Mouse (Mus musculus) embryonic facial prominence, embryonic 11.5 days (tissue): ENCODE results near the gene Sct. TPM values are rescaled to one million over a fixed set of nuclear protein-coding genes. Genes with fewer than 3 reads are reported as not detected.

ENCODE experiments used
- ATAC-seq: fragments of 200-750 bp; cut with Nextera tagmentation; replicated peaks from 2 replicates; pipeline ENCODE4 v1.8.0; 2017; ENCODE audit warnings: low read depth; ENCODE audit not compliant: insufficient number of reproducible peaks, low FRiP score, low TSS enrichment
- DNase-seq: peaks from one replicate; pipeline ENCODE4 v3.0.0-alpha.2; 2015; ENCODE audit warnings: low spot score
- H3K27ac ChIP-seq: fragments of 300-500 bp; sonication (generic); replicated peaks from 2 replicates; pipeline ENCODE4 v1.5.1; 2014; ENCODE audit warnings: mild to moderate bottlenecking, low read depth, low read length, control low read depth
- H3K27me3 ChIP-seq: fragments of 300-500 bp; sonication (generic); 2 replicates; pipeline ENCODE4 v1.6.1; 2014; ENCODE audit warnings: mild to moderate bottlenecking, low read length, moderate library complexity, mixed read lengths; ENCODE audit not compliant: control insufficient read depth, insufficient read depth
- H3K36me3 ChIP-seq: fragments of 300-500 bp; sonication (generic); replicated peaks from 2 replicates; pipeline ENCODE4 v1.6.1; 2014; ENCODE audit warnings: low read depth, mild to moderate bottlenecking, low read length, moderate library complexity, mixed read lengths; ENCODE audit not compliant: control insufficient read depth, insufficient read depth
- H3K4me1 ChIP-seq: fragments of 300-500 bp; sonication (generic); 2 replicates; pipeline ENCODE4 v1.6.1; 2014; ENCODE audit warnings: low read length, mixed read lengths; ENCODE audit not compliant: control insufficient read depth, insufficient read depth
- H3K4me2 ChIP-seq: fragments of 300-500 bp; sonication (generic); 2 replicates; pipeline ENCODE4 v1.6.1; 2014; ENCODE audit warnings: low read depth, mild to moderate bottlenecking, control low read depth, low read length, moderate library complexity
- H3K4me3 ChIP-seq: fragments of 300-500 bp; sonication (generic); 2 replicates; pipeline ENCODE4 v1.5.1; 2014; ENCODE audit warnings: low read depth, low read length, control low read depth
- H3K9ac ChIP-seq: fragments of 300-500 bp; sonication (generic); replicated peaks from 2 replicates; pipeline ENCODE4 v1.6.1; 2014; ENCODE audit warnings: mild to moderate bottlenecking, control low read depth, low read length
- H3K9me3 ChIP-seq: fragments of 300-500 bp; sonication (generic); replicated peaks from 2 replicates; pipeline ENCODE4 v1.6.1; 2016; ENCODE audit warnings: mild to moderate bottlenecking, low read length, inconsistent platforms, mixed read lengths; ENCODE audit not compliant: control insufficient read depth
- WGBS: fragments of 180-500 bp; shearing (Covaris S2); extraction: QIAGEN DNeasy Blood & Tissue Kit; methylation state at CpG from one replicate; pipeline ENCODE4 v1.1.7; 2014; 5-methylcytosine and 5-hydroxymethylcytosine counted together
- polyA plus RNA-seq: library from polyadenylated mRNA; unstranded; fragments of >200 nt; fragmentation: Nextera tagmentation; extraction: Ambion mirVana; gene quantifications from 2 replicates; pipeline ENCODE4 v1.2.1, GENCODE M21; 2014

Sct gene
- polyA plus RNA-seq, 1 experiment from 2014 or later = 4.5 TPM

GRCm38 (mm10) chr7:141294479-141294878, 15.5 kb upstream of the Sct start:
- H3K4me3 ChIP-seq = peak overlapping the region; percentile 38
- no peaks in the 10 kb centered on the region for H3K36me3 ChIP-seq
- H3K27me3 ChIP-seq = peaks cover 34% of the 10 kb centered on the region
- no peaks in the 10 kb centered on the region for H3K9me3 ChIP-seq
- peak overlapping the region; percentile 70 for H3K4me2 ChIP-seq
- H3K9ac ChIP-seq = no peak overlapping the region; the same call in 1 of the 2 replicates
- ATAC-seq = no peak
- peak; percentile 29 for DNase-seq
- 9% methylated on average over 22 of the region's 22 CpGs for WGBS
- H3K4me1 ChIP-seq = peaks cover 6% of the 10 kb centered on the region; the same call in 1 of the 2 replicates
- no peak overlapping the region for H3K27ac ChIP-seq

DNA sequence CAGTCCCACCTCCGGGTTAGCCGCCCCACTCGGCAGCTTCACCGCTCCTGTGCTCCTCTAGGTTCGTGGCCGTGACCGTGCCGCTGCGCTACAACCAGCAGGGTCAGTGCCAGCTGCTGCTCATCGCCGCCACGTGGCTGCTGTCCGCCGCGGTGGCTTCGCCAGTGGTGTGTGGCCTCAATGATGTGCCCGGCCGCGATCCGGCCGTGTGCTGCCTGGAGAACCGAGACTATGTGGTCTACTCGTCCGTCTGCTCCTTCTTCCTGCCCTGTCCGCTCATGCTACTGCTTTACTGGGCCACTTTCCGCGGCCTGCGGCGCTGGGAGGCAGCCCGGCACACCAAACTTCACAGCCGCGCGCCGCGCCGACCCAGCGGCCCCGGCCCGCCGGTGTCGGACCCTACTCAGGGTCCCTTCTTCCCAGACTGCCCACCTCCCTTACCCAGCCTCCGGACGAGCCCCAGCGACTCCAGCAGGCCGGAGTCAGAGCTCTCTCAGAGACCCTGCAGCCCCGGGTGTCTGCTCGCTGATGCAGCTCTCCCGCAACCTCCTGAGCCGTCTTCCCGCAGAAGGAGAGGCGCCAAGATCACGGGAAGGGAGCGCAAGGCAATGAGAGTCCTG, 15.0 kb upstream of the Sct start:
- no peak overlapping the region for H3K27ac ChIP-seq
- DNase-seq (peak; percentile 42), ATAC-seq (no peak)
- under 1% methylated on average over 53 of the region's 53 CpGs for whole genome bisulfite sequencing
- no peaks in the 10 kb centered on the region for H3K9me3 ChIP-seq
- H3K4me2 ChIP-seq = peak overlapping the region; percentile 70
- peak overlapping the region; percentile 38 for H3K4me3 ChIP-seq
- peaks cover 34% of the 10 kb centered on the region for H3K27me3 ChIP-seq
- H3K4me1 ChIP-seq = peaks cover 6% of the 10 kb centered on the region; the same call in 1 of the 2 replicates
- peak overlapping the region; percentile 57 for H3K9ac ChIP-seq
- no peaks in the 10 kb centered on the region for H3K36me3 ChIP-seq

- DNase-seq (no peak), ATAC-seq (no peak)
- Histone ChIP-seq H3K27ac (no peak overlapping the region), H3K27me3 (peaks cover 34% of the 10 kb centered on the region), H3K4me1 (peaks cover 6% of the 10 kb centered on the region; the same call in 1 of the 2 replicates), H3K9ac (no peak overlapping the region; the same call in none of the 2 replicates), H3K4me3 (peak overlapping the region; percentile 43), H3K4me2 (peak overlapping the region; percentile 78), H3K36me3 (no peaks in the 10 kb centered on the region), H3K9me3 (no peaks in the 10 kb centered on the region)
- 25% methylated on average over 15 of the region's 15 CpGs for WGBS
Measured at GRCm38 (mm10) chr7:141292583-141293388, 13.9 kb upstream of the Sct start.

- no peaks in the 10 kb centered on the region for H3K36me3 ChIP-seq
- peak; percentile 76 for DNase-seq
- peaks cover 6% of the 10 kb centered on the region; the same call in 1 of the 2 replicates for H3K4me1 ChIP-seq
- peak within 1 kb of the TSS; percentile 54 for H3K9ac ChIP-seq
- peak; percentile 70; the same call in 1 of the 2 replicates for ATAC-seq
- no peaks in the 10 kb centered on the region for H3K9me3 ChIP-seq
- H3K4me3 ChIP-seq = peak within 1 kb of the TSS; percentile 43
- 2% methylated on average over 44 of the region's 46 CpGs for WGBS
- peaks cover 34% of the 10 kb centered on the region for H3K27me3 ChIP-seq
- no peak within 1 kb of the TSS for H3K27ac ChIP-seq
- peak within 1 kb of the TSS; percentile 78 for H3K4me2 ChIP-seq
Measured at GRCm38 (mm10) chr7:141291921-141292582, 13.1 kb upstream of the Sct start, which contains the start of gene Drd4. Gene Drd4 (plus strand): TSS chr7:141292006.

- no peaks in the 10 kb centered on the region for H3K36me3 ChIP-seq
- DNase-seq = no peak
- 86% methylated on average over 3 of the region's 3 CpGs for WGBS
- no peaks in the 10 kb centered on the region for H3K4me1 ChIP-seq
- H3K9ac ChIP-seq = no peak overlapping the region
- no peak overlapping the region for H3K27ac ChIP-seq
- no peak overlapping the region for H3K4me3 ChIP-seq
- H3K9me3 ChIP-seq = no peaks in the 10 kb centered on the region
- no peak overlapping the region for H3K4me2 ChIP-seq
- peaks cover 10% of the 10 kb centered on the region for H3K27me3 ChIP-seq
- ATAC-seq = no peak
Measured at GRCm38 (mm10) chr7:141288042-141288441, 9.1 kb upstream of the Sct start.

DNA sequence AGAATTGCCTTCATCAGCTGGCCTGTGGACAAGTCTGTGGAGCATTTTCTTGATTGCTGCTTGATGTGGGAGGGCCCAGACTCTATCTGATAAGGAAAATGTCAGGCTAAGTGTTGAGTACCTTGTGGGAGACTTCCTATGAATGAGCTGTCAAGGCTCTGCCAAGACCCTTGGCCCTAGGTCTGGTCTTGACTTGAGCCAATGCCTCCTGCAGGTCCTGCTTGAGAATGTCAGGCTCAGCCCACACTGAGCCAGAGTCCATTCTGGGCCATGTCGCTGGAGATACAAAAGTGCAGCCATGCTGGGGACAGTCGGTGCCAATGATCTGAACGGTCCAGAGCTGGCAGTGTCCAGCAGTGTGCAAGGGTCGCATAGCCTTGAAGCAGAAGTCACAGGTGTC, 3.8 kb upstream of the Sct start:
- H3K27ac ChIP-seq = no peak overlapping the region
- H3K9me3 ChIP-seq = no peaks in the 10 kb centered on the region
- H3K27me3 ChIP-seq = no peaks in the 10 kb centered on the region
- H3K4me2 ChIP-seq = no peak overlapping the region
- no peaks in the 10 kb centered on the region for H3K36me3 ChIP-seq
- no peak overlapping the region for H3K9ac ChIP-seq
- DNase-seq (no peak), ATAC-seq (no peak)
- H3K4me1 ChIP-seq = no peaks in the 10 kb centered on the region
- 92% methylated on average over 4 of the region's 4 CpGs for WGBS
- H3K4me3 ChIP-seq = no peak overlapping the region

DNA sequence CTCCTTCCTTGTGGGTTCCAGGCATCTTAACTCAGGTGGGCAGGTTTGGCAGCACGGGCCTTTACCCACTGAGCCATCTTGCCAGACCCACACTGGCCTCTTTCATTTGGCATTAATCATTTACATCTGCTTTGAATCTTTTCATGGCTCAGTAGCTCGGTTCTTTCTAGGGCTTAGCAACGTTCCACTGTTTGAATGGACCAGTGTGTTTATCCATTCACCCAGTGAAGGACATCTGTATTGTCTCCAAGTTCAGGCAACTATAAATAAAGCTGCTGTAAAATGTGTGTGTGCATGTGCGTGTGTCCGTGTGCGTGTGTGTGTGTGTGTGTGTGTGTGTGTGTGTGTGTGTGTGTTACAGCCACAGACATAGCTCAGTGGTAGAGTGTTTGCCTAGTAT, 2.5 kb upstream of the Sct start:
- Histone ChIP-seq H3K27me3 (no peaks in the 10 kb centered on the region), H3K4me2 (no peak overlapping the region), H3K9me3 (no peaks in the 10 kb centered on the region), H3K4me1 (no peaks in the 10 kb centered on the region), H3K36me3 (no peaks in the 10 kb centered on the region), H3K9ac (no peak overlapping the region), H3K27ac (no peak overlapping the region), H3K4me3 (no peak overlapping the region)
- ATAC-seq (no peak), DNase-seq (no peak)
- WGBS = 63% methylated on average over 6 of the region's 6 CpGs
